Mouse (Mus musculus) urinary bladder, postnatal 10 days (tissue): ENCODE data around the gene Slfn3.
"Not testable (repeated sequence)": the region's sequence is repeated elsewhere in the genome, so short reads cannot be mapped to it uniquely, and the experiment has no call there.

Experiments used
- DNase-seq: peaks from one replicate; pipeline ENCODE4 v3.0.0; 2022; ENCODE audit warnings: low spot score

The Slfn3 gene

GRCm38 (mm10) chr11:83191134-83191893 is at the start of gene Slfn3:
Slfn3 (plus strand) TSS chr11:83191330.
- no peak for DNase-seq

- DNase-seq = not testable (repeated sequence)
Observed at GRCm38 (mm10) chr11:83148939-83149338, 42.2 kb upstream of the Slfn3 start.

GRCm38 (mm10) chr11:83174948-83175539 is 16.1 kb upstream of the Slfn3 start, which contains the start of gene Slfn4:
Slfn4 (plus strand) TSS chr11:83175186.
- DNase-seq = no peak

- no peak for DNase-seq
Observed at GRCm38 (mm10) chr11:83192001-83192400, 871 bp downstream of the Slfn3 start.

GRCm38 (mm10) chr11:83205002-83205401 is 13.9 kb downstream of the Slfn3 start:
- DNase-seq = no peak

- no peak for DNase-seq
Observed at GRCm38 (mm10) chr11:83216119-83216518, 25.0 kb downstream of the Slfn3 start.

- no peak for DNase-seq
Observed at GRCm38 (mm10) chr11:83221328-83221877, 30.3 kb downstream of the Slfn3 start.

- DNase-seq = no peak
Observed at GRCm38 (mm10) chr11:83223367-83223766, 32.2 kb downstream of the Slfn3 start.

GRCm38 (mm10) chr11:83223793-83224192 is 32.7 kb downstream of the Slfn3 start:
- DNase-seq = not testable (repeated sequence)

GRCm38 (mm10) chr11:83224217-83224616 is 33.1 kb downstream of the Slfn3 start:
- no peak for DNase-seq

- DNase-seq = no peak
Observed at GRCm38 (mm10) chr11:83224750-83225149, 33.6 kb downstream of the Slfn3 start.

- DNase-seq = no peak
Observed at GRCm38 (mm10) chr11:83225371-83225960, 34.3 kb downstream of the Slfn3 start.

- DNase-seq = no peak
Observed at GRCm38 (mm10) chr11:83227926-83228723, 37.0 kb downstream of the Slfn3 start.

GRCm38 (mm10) chr11:83230966-83231365 is 39.8 kb downstream of the Slfn3 start:
- no peak for DNase-seq

- DNase-seq = not testable (repeated sequence)
Observed at GRCm38 (mm10) chr11:83233621-83234020, 42.5 kb downstream of the Slfn3 start.

GRCm38 (mm10) chr11:83237390-83237789 is 46.3 kb downstream of the Slfn3 start:
- not testable (repeated sequence) for DNase-seq

- no peak for DNase-seq
Observed at GRCm38 (mm10) chr11:83238389-83238788, 47.3 kb downstream of the Slfn3 start.

- DNase-seq = no peak
Observed at GRCm38 (mm10) chr11:83239811-83240210, 48.7 kb downstream of the Slfn3 start.

GRCm38 (mm10) chr11:83257211-83257610 is 66.1 kb downstream of the Slfn3 start:
- DNase-seq = not testable (repeated sequence)

GRCm38 (mm10) chr11:83262673-83263072 is 71.5 kb downstream of the Slfn3 start:
- no peak for DNase-seq

GRCm38 (mm10) chr11:83263146-83263545 is 72.0 kb downstream of the Slfn3 start:
- no peak for DNase-seq
